Mouse (Mus musculus) 3T3-L1 (cell line): Measurements from ENCODE around the gene Aak1.
A peak's percentile ranks its signal among the peaks of the same experiment; 100 is the strongest.
"Not testable (repeated sequence)": the region's sequence is repeated elsewhere in the genome, so short reads cannot be mapped to it uniquely, and the experiment has no call there.

Experiments used
- DNase-seq: peaks from one replicate; pipeline ENCODE4 v3.0.0-alpha.2; 2015; ENCODE audit warnings: low read depth, low spot score

The Aak1 gene

DNA sequence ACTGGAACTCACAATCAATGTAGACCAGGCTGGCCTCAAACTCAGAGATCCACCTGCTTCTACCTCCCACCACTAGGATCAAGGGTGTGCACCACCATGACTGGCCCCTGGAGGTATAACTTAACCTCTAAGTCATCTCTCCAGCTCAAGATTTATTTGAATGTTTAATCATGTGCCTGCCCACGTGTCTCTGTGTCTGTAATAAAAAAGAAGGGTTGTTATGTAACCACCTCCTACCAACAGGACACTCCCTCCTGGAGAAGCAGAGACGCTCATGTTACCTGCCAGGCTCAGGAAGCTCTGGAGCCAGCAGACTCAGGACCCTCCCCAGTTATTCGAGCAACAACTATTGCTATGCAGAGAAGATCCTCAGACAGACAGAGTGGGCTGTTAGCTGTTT lies 7.4 kb upstream of the Aak1 start:
- DNase-seq, result no peak

- DNase-seq, result peak; percentile 56
These were observed 5.7 kb upstream of the Aak1 start for GRCm38 (mm10) chr6:86843636-86844035.

DNA sequence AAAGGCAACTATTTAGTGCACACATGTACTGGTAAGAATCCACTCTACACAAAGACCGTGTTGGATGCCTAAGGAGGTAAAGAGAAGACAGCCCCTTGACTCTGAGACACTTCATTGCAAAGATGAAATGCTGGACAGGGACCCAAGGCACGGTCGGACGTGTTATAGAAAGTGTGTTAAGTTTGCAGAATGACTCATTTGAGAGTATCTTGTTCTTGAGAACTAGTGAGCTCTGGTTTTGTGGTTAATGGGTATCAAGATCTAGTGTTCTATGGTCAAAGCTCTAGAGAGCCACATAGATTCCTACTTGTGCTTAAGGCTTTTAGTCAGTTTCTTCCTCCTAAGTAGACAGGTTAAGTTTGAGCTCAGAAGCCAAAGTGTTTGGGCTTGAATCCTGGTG lies 2.9 kb upstream of the Aak1 start:
- no peak for DNase-seq

DNA sequence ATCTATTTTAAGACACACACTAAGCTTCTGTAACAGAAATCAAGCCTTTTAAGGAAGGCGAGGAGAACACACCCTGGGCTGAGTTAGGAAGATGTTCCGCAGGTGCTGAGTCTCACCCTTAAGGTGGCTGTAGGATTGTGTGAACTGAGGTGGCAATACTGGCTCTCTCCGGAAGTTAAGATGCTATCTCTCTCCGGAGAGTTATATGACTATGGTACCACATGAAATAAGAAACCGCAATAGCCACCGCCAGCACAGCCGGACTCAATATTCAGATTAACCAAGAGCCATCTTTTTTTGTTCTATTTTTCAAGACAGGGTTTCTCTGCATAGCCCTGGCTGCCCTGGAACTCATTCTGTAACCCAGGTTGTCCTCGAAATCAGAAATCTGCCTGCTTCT lies 1.5 kb upstream of the Aak1 start:
- no peak for DNase-seq

DNA sequence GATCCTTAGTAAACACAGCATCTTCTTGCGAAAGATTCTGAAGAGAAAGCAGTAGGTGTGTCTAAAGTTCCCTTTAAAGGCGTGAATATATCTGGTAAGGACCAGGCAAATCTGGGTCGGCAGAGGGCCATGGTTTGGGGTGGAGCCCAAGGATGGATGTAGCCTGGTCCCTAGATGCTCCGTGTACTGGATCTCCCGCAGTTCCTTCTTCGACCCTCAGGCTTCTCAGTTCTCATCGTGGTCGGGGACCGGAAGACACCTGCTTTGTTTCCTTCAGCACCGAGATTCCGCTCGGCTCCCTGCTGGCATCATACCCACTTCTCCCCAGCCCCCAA lies 770 bp upstream of the Aak1 start:
- no peak for DNase-seq

DNA sequence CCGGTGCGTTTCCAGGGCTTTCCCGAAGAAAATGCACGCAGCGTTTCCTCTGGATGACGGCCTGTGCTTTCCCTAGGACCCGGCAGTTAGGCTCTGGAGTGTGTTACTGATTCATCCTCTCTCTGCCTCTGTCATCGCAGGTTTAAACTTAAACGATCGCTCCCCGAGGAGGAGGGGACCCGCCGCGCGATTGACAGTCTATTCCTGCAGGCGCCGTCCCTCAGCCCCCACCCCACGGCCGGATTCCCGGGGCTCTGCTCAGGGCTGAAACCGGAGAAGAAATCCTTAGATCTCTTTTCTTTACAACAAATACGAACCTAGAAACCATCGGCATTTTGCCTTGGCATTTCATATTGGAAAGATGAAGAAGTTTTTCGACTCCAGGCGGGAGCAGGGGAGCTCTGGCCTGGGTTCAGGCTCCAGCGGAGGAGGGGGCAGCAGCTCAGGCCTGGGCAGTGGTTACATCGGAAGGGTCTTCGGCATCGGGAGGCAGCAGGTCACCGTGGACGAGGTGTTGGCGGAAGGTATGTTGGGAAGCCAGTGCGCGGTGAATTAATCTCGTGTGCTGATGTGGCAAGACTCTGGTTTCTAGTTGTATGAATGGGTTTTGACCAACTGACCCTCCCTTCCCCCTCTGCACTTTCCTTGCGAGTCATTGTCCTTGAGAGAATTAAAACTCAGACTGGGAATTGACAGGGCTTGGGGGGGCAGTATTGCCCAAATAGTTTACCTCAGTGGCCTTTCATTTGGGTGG lies 552 bp downstream of the Aak1 start:
- peak; percentile 66 for DNase-seq

- DNase-seq, result peak; percentile 37
These were observed 1.3 kb downstream of the Aak1 start for GRCm38 (mm10) chr6:86850588-86850987.

GRCm38 (mm10) chr6:86851561-86851960 lies 2.2 kb downstream of the Aak1 start:
- peak; percentile 42 for DNase-seq

- DNase-seq, result no peak
These were observed 4.6 kb downstream of the Aak1 start for GRCm38 (mm10) chr6:86853928-86854327.

GRCm38 (mm10) chr6:86854941-86855340 lies 5.6 kb downstream of the Aak1 start:
- no peak for DNase-seq

GRCm38 (mm10) chr6:86858606-86859005 lies 9.3 kb downstream of the Aak1 start:
- no peak for DNase-seq

DNA sequence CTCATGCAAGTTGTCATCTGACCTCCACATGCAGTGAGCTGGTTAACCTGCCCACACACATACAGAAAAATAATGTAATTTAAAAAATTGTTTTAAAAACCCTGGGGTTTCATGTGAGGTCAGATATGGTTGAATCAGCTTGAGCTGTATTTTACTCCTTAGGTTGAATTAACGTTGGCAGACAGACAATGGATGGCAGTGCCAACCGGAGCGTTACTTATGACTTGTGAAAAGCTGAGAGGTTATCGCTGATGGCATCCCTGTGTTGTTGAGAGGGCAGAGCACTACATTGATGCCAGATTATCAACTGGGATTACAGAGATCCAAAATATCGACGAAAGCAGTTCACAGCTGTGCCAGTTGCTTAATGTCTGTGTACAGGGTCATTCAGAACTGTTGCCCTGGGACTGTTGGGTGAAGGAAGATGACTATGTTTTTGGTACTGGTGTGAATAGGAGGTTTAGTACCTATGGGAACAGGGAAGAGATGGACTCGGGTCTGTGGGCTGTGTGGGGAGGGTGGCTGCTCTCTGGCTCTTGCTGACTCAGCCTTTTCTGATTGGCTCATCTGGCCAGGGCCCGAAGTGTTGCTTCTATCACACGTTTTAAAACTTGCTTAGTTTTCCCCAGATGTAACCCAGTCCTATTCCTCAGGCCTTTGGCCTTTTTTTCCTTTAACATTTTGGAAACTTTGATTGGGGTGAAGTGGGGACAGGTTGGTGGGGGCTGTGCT lies 11.6 kb downstream of the Aak1 start:
- no peak for DNase-seq

- DNase-seq, result no peak
These were observed 15.0 kb downstream of the Aak1 start for GRCm38 (mm10) chr6:86864358-86864757.

- no peak for DNase-seq
These were observed 21.0 kb downstream of the Aak1 start for GRCm38 (mm10) chr6:86870335-86870734.

DNA sequence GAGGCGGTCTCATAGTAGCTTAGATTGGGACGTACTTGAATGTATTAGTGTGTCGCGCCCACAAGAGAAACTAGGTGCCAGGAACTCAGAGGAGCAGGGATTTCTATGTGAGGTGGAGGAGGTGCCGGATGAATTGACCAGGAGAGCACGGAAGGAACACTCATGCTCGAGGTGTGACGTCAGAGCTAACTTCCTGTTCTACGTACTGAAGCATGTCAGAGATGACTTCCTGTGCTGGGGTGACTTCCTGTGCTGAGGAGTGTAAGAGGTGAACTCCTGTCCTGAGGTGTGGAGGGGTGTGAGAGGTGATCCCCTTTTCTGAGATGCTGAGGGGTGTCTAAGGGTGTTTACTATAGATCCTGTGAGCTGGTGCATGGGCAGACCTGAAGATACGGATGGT lies 22.5 kb downstream of the Aak1 start:
- no peak for DNase-seq

DNA sequence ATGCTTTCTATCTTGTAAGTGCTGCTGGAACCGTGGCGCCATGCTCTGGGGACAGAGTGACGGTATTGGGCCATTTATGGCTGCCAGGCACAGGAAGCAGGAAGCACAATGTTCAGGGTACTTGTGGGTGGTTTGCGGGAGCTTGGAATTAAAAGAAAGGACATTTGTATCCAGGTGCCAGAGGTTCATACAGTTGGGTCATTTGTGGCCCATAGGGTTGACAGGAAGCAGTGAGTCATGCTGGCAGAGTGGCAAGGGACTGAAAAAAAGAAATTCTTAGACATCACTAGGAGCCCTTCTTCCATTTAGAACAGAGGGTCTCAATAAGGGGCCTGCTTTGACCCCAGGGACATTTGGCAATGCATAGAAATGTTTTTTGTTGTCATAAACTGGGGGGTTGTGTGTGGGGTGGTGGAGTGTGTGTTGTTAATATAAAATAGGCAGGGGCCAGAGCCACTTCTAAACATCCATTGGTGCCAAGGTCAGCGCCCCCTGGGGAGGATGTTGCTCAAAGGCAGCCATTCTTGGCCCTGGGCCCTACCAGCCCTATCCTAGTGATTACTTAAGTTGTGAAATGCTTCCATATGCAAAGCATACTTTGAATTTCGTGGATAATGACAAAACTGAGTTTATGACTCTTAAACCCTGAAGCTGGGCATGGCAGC lies 25.5 kb downstream of the Aak1 start:
- peak; percentile 79 for DNase-seq

GRCm38 (mm10) chr6:86876451-86876850 lies 27.1 kb downstream of the Aak1 start:
- no peak for DNase-seq

- DNase-seq, result not testable (repeated sequence)
These were observed 29.3 kb downstream of the Aak1 start for GRCm38 (mm10) chr6:86878656-86879055.

- DNase-seq, result no peak
These were observed 30.0 kb downstream of the Aak1 start for GRCm38 (mm10) chr6:86879314-86879713.

GRCm38 (mm10) chr6:86884230-86884629 lies 34.9 kb downstream of the Aak1 start:
- no peak for DNase-seq

- DNase-seq, result no peak
These were observed 35.4 kb downstream of the Aak1 start for GRCm38 (mm10) chr6:86884746-86885145.

GRCm38 (mm10) chr6:86885816-86886529 lies 36.7 kb downstream of the Aak1 start:
- peak; percentile 53 for DNase-seq
